18 mouse cellular contexts compared by ENCODE assay signal in the genomic region with DNA sequence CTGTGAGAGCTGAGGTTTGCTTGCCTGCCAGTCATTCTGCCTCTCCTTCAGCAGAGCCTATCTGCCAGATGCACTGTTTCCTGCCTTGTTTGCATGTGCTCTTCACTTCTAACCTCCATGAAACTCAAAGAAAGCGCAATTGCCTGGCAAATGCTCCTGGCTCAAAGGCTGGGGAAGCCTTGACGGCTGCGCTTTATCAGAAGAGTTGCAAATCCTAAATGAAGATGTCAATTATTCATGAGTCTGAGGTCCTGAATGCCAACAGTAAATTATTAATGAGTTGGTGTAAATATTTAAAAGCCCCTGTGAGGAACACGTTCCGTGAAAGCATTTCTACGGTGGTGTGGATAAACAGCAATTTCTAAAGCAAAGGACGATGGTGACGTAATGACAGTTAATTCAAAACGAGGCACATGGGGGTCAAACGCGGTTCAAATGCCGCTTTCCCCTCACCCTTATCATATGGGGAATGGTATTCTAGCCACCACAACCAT.
DNase-seq lines count a peak whose midpoint lies in the region; ATAC-seq and TF ChIP-seq lines count a peak whose summit lies in the region.
"Had no signal": no experiment of that assay in that cellular context is flagged by ENCODE, and none has a peak within 500 bp of the region (broad histone marks: within the 10 kb centered on the region; RNA-seq: fewer than 3 reads in every experiment).

No protein-coding gene starts in this region.

- no peak for TF ChIP-seq CTCF in midbrain, postnatal 0 days (IDR thresholded peaks at IDR 0.05)
- TF ChIP-seq CTCF in left cerebral cortex, adult 2 months (IDR thresholded peaks at IDR 0.05), result no peak

- no peak overlapping the region for H3K9ac ChIP-seq in forebrain, embryonic 14.5 days (ENCODE audit: low read length)
- no peak overlapping the region for H3K9ac ChIP-seq in hindbrain, embryonic 15.5 days
- no peak overlapping the region for H3K9ac ChIP-seq in midbrain, postnatal 0 days (replicated peaks; ENCODE audit: low read length, poor library complexity, severe bottlenecking)
- H3K9ac ChIP-seq: embryonic facial prominence, embryonic 13.5 days; liver, embryonic 14.5 days had no signal

- 43% methylated on average over 12 of the region's 12 CpGs for WGBS in forebrain, embryonic 14.5 days
- WGBS in forebrain, embryonic 10.5 days, result 86% methylated on average over 12 of the region's 12 CpGs
- WGBS in hindbrain, embryonic 15.5 days, result 26% methylated on average over 12 of the region's 12 CpGs
- WGBS in midbrain, postnatal 0 days, result 35% methylated on average over 12 of the region's 12 CpGs

- no peaks in the 10 kb centered on the region for H3K36me3 ChIP-seq in forebrain, embryonic 14.5 days (ENCODE audit: control insufficient read depth, insufficient read depth, low read length)
- no peaks in the 10 kb centered on the region for H3K36me3 ChIP-seq in forebrain, embryonic 10.5 days (replicated peaks)
- no peaks in the 10 kb centered on the region for H3K36me3 ChIP-seq in hindbrain, embryonic 15.5 days
- H3K36me3 ChIP-seq in midbrain, postnatal 0 days (ENCODE audit: insufficient read depth, low read length), result no peaks in the 10 kb centered on the region
- H3K36me3 ChIP-seq: embryonic facial prominence, embryonic 13.5 days had no signal

- H3K4me2 ChIP-seq in forebrain, embryonic 14.5 days (ENCODE audit: low read length), result no peak overlapping the region
- H3K4me2 ChIP-seq in hindbrain, embryonic 15.5 days, result peak overlapping the region; percentile 39
- H3K4me2 ChIP-seq in midbrain, postnatal 0 days (ENCODE audit: low read depth, low read length, poor library complexity, severe bottlenecking), result 0 out of 2 replicates have a peak overlapping the region, but pooled peaks have one; percentile 6
- H3K4me2 ChIP-seq: embryonic facial prominence, embryonic 13.5 days had no signal

- H3K27ac ChIP-seq in forebrain, embryonic 14.5 days (ENCODE audit: low read depth, low read length), result no peak overlapping the region; the same call in 1 of the 2 replicates
- no peak overlapping the region for H3K27ac ChIP-seq in forebrain, embryonic 10.5 days
- H3K27ac ChIP-seq in hindbrain, embryonic 15.5 days (replicated peaks), result no peak overlapping the region
- H3K27ac ChIP-seq in midbrain, postnatal 0 days (ENCODE audit: low read depth, low read length), result no peak overlapping the region
- no peak overlapping the region for H3K27ac ChIP-seq in left cerebral cortex, adult 2 months
- H3K27ac ChIP-seq: embryonic facial prominence, embryonic 13.5 days; liver, embryonic 14.5 days; stomach, postnatal 0 days had no signal

- no peaks in the 10 kb centered on the region for H3K27me3 ChIP-seq in forebrain, embryonic 14.5 days (replicated peaks; ENCODE audit: control insufficient read depth, insufficient read depth, low read length)
- no peaks in the 10 kb centered on the region for H3K27me3 ChIP-seq in forebrain, embryonic 10.5 days (ENCODE audit: poor library complexity, severe bottlenecking)
- H3K27me3 ChIP-seq in hindbrain, embryonic 15.5 days, result no peaks in the 10 kb centered on the region
- no peaks in the 10 kb centered on the region for H3K27me3 ChIP-seq in midbrain, postnatal 0 days (ENCODE audit: insufficient read depth, low read length)
- H3K27me3 ChIP-seq: embryonic facial prominence, embryonic 13.5 days; Patski had no signal

- ATAC-seq in forebrain, embryonic 14.5 days, result peak; percentile 54; the same call in 1 of the 2 replicates
- peak; percentile 63; the same call in 1 of the 2 replicates for ATAC-seq in hindbrain, embryonic 15.5 days (ENCODE audit: low FRiP score, low read depth)
- peak; percentile 34; the same call in 1 of the 2 replicates for ATAC-seq in midbrain, postnatal 0 days (ENCODE audit: low FRiP score)
- ATAC-seq: intestine, embryonic 16.5 days; Patski had no signal

- no peaks in the 10 kb centered on the region for H3K9me3 ChIP-seq in forebrain, embryonic 14.5 days (replicated peaks; ENCODE audit: control insufficient read depth, low read length)
- no peaks in the 10 kb centered on the region for H3K9me3 ChIP-seq in forebrain, embryonic 10.5 days
- no peaks in the 10 kb centered on the region for H3K9me3 ChIP-seq in hindbrain, embryonic 15.5 days
- H3K9me3 ChIP-seq in midbrain, postnatal 0 days (ENCODE audit: low read length), result no peaks in the 10 kb centered on the region
- H3K9me3 ChIP-seq: embryonic facial prominence, embryonic 13.5 days had no signal

- DNase-seq in forebrain, embryonic 14.5 days (ENCODE audit: low spot score), result peak; percentile 75
- no peak for DNase-seq in forebrain, embryonic 10.5 days (ENCODE audit: extremely low spot score, low spot score)
- peak; percentile 6 for DNase-seq in ES-CJ7 (ENCODE audit: low read depth, low spot score)
- peak; percentile 40 for DNase-seq in midbrain, postnatal 0 days (ENCODE audit: low spot score)
- DNase-seq in left cerebral cortex, adult 2 months (ENCODE audit: extremely low spot score in 1 of 2, low spot score in 2 of 2), result no peak
- DNase-seq in gastrocnemius, postnatal 36 days, result no peak
- no peak for DNase-seq in c-Kit-positive CD71-positive TER-119-positive erythroid progenitor cells, embryonic 14.5 days (ENCODE audit: low spot score)
- DNase-seq: heart, postnatal 14 days; kidney, postnatal 14 days; left cerebral cortex, postnatal 4 days; lung, postnatal 14 days; thymus, postnatal 14 days had no signal

- 0 out of 2 replicates have a peak, but pooled peaks cover 3% of the 10 kb centered on the region for H3K4me1 ChIP-seq in forebrain, embryonic 14.5 days (ENCODE audit: control insufficient read depth, insufficient read depth, low read length)
- no peaks in the 10 kb centered on the region for H3K4me1 ChIP-seq in forebrain, embryonic 10.5 days
- peaks cover 8% of the 10 kb centered on the region for H3K4me1 ChIP-seq in hindbrain, embryonic 15.5 days (replicated peaks)
- no peaks in the 10 kb centered on the region for H3K4me1 ChIP-seq in midbrain, postnatal 0 days (ENCODE audit: insufficient read depth, low read length)
- H3K4me1 ChIP-seq: embryonic facial prominence, embryonic 13.5 days had no signal

- no peak overlapping the region for H3K4me3 ChIP-seq in forebrain, embryonic 14.5 days (ENCODE audit: low read depth, low read length)
- no peak overlapping the region for H3K4me3 ChIP-seq in forebrain, embryonic 10.5 days
- H3K4me3 ChIP-seq in hindbrain, embryonic 15.5 days, result no peak overlapping the region
- no peak overlapping the region for H3K4me3 ChIP-seq in midbrain, postnatal 0 days (ENCODE audit: low read depth, low read length)
- no peak overlapping the region for H3K4me3 ChIP-seq in left cerebral cortex, adult 2 months
- H3K4me3 ChIP-seq: embryonic facial prominence, embryonic 13.5 days had no signal

- intact Hi-C loops in left cerebral cortex, adult 2 months (cut with DNase I), result no loop called here
- intact Hi-C loops in gastrocnemius, postnatal 36 days (cut with DNase I), result no loop called here

Comparison
In these comparisons a context has a peak if more than half of its experiments do, and no peak if none do; other contexts are left out.
1. DNase-seq: peak in forebrain, embryonic 14.5 days (single experiment), ES-CJ7 (single experiment) and midbrain, postnatal 0 days (single experiment); none in forebrain, embryonic 10.5 days (single experiment), left cerebral cortex, adult 2 months (0 of 2), gastrocnemius, postnatal 36 days (0 of 2) and c-Kit-positive CD71-positive TER-119-positive erythroid progenitor cells, embryonic 14.5 days (single experiment).
2. Peak in every context shown above with its lines, with median percentiles within 50 percentile points of each other: ATAC-seq.